10 mouse cellular contexts compared by ENCODE assay signal in genomic region chr10:127671276-127671675, GRCm38 (mm10). TPM values are rescaled to one million over a fixed set of nuclear protein-coding genes. Genes with fewer than 3 reads are reported as not detected.
DNase-seq lines count a peak whose midpoint lies in the region; ATAC-seq and TF ChIP-seq lines count a peak whose summit lies in the region.
"Had no signal": no experiment of that assay in that cellular context is flagged by ENCODE, and none has a peak within 500 bp of the region (broad histone marks: within the 10 kb centered on the region; RNA-seq: fewer than 3 reads in every experiment).

No protein-coding gene starts in this region.

- intact Hi-C loops in heart, adult 2 months (cut with DNase I): no loop called here

- no peaks in the 10 kb centered on the region for H3K27me3 ChIP-seq in heart, adult 2 months (ENCODE audit: control insufficient read depth, insufficient read depth, low read length)
- H3K27me3 ChIP-seq in ES-Bruce4 (ENCODE audit: control insufficient read depth, insufficient read depth, low read length, poor library complexity, severe bottlenecking): no peaks in the 10 kb centered on the region
- H3K27me3 ChIP-seq in lung, postnatal 0 days (replicated peaks; ENCODE audit: insufficient read depth, low read length): no peaks in the 10 kb centered on the region

- DNase-seq in heart, adult 2 months: no peak
- no peak for DNase-seq in heart, adult 8-10 months (ENCODE audit: low spot score)
- peak; percentile 42 for DNase-seq in 3T3-L1 (ENCODE audit: low read depth, low spot score)
- no peak for DNase-seq in lung, postnatal 0 days (ENCODE audit: low spot score)
- no peak for DNase-seq in layer of hippocampus, adult 18-20 months (ENCODE audit: low spot score in 2 of 2)
- no peak for DNase-seq in layer of hippocampus, adult 9-10 months (ENCODE audit: low spot score)
- no peak for DNase-seq in left cerebral cortex, adult 11 months (ENCODE audit: low spot score)

- no peaks in the 10 kb centered on the region for H3K36me3 ChIP-seq in heart, adult 2 months (ENCODE audit: control insufficient read depth, insufficient read depth, low read length)
- H3K36me3 ChIP-seq in ES-Bruce4 (ENCODE audit: control insufficient read depth, insufficient read depth, low read length, poor library complexity, severe bottlenecking): no peaks in the 10 kb centered on the region
- H3K36me3 ChIP-seq in lung, postnatal 0 days (ENCODE audit: insufficient read depth, low read length): no peaks in the 10 kb centered on the region
- H3K36me3 ChIP-seq: liver, embryonic 15.5 days had no signal

- peak; percentile 73 for TF ChIP-seq CTCF in heart, adult 2 months (IDR thresholded peaks at IDR 0.05)
- TF ChIP-seq CTCF in ES-Bruce4 (IDR thresholded peaks at IDR 0.05; ENCODE audit: low read depth, low read length): peak; percentile 68
- peak; percentile 75 for TF ChIP-seq CTCF in lung, postnatal 0 days (IDR thresholded peaks at IDR 0.05)

- no peak for TF ChIP-seq EP300 in heart, adult 2 months (IDR thresholded peaks at IDR 0.05; ENCODE audit: insufficient read depth, low read depth, low read length)
- no peak for TF ChIP-seq EP300 in ES-Bruce4 (IDR thresholded peaks at IDR 0.05; ENCODE audit: insufficient read depth, low read depth, low read length)
- no peak for TF ChIP-seq EP300 in lung, postnatal 0 days (IDR thresholded peaks at IDR 0.05)

- H3K9ac ChIP-seq in heart, adult 2 months (ENCODE audit: low read depth, low read length): no peak overlapping the region
- H3K9ac ChIP-seq in ES-Bruce4 (ENCODE audit: low read depth, poor library complexity, severe bottlenecking): no peak overlapping the region
- H3K9ac ChIP-seq in lung, postnatal 0 days (replicated peaks; ENCODE audit: low read depth): no peak overlapping the region
- H3K9ac ChIP-seq: liver, embryonic 15.5 days had no signal

- H3K4me2 ChIP-seq in lung, postnatal 0 days (replicated peaks; ENCODE audit: low read depth, low read length): no peak overlapping the region
- H3K4me2 ChIP-seq: liver, embryonic 15.5 days had no signal

- H3K27ac ChIP-seq in heart, adult 2 months: no peak overlapping the region
- H3K27ac ChIP-seq in ES-Bruce4 (ENCODE audit: insufficient read depth, low read length): no peak overlapping the region
- no peak overlapping the region for H3K27ac ChIP-seq in lung, postnatal 0 days (ENCODE audit: low read length)
- H3K27ac ChIP-seq: liver, embryonic 15.5 days had no signal

- no peak for TF ChIP-seq POLR2A in heart, adult 2 months (IDR thresholded peaks at IDR 0.05; ENCODE audit: insufficient read depth, low read depth, low read length)
- TF ChIP-seq POLR2A in ES-Bruce4 (IDR thresholded peaks at IDR 0.05; ENCODE audit: insufficient read depth, low read length): no peak

- ATAC-seq in lung, postnatal 0 days: no peak

- peaks cover 2% of the 10 kb centered on the region for H3K4me1 ChIP-seq in heart, adult 2 months (ENCODE audit: control insufficient read depth, insufficient read depth, low read length)
- H3K4me1 ChIP-seq in ES-Bruce4 (ENCODE audit: control insufficient read depth, insufficient read depth, low read length): no peaks in the 10 kb centered on the region
- H3K4me1 ChIP-seq in lung, postnatal 0 days (ENCODE audit: insufficient read depth, low read depth, low read length): peaks cover 5% of the 10 kb centered on the region; the same call in 1 of the 2 replicates

- WGBS in heart, adult 2 months: 49% methylated on average over 2 of the region's 2 CpGs
- 40% methylated on average over 2 of the region's 2 CpGs for WGBS in lung, postnatal 0 days

- H3K4me3 ChIP-seq in heart, adult 2 months: no peak overlapping the region
- H3K4me3 ChIP-seq in ES-Bruce4 (ENCODE audit: low read depth, low read length): no peak overlapping the region
- H3K4me3 ChIP-seq in lung, postnatal 0 days (ENCODE audit: low read depth, low read length): no peak overlapping the region
- H3K4me3 ChIP-seq: liver, embryonic 15.5 days had no signal

- H3K79me2 ChIP-seq in heart, adult 2 months (replicated peaks; ENCODE audit: control insufficient read depth, insufficient read depth, low read length): no peaks in the 10 kb centered on the region

- no peaks in the 10 kb centered on the region for H3K9me3 ChIP-seq in ES-Bruce4 (replicated peaks; ENCODE audit: control insufficient read depth, insufficient read depth, low read length, poor library complexity, severe bottlenecking)
- H3K9me3 ChIP-seq in lung, postnatal 0 days (ENCODE audit: low read length): no peaks in the 10 kb centered on the region
- H3K9me3 ChIP-seq: liver, embryonic 15.5 days had no signal

RNA-seq across cellular contexts. Expression of gene Nab2, which starts 2.9 kb away (rescaled TPM):
- 1 to 10 TPM; 5.0 to 6.3 TPM for total RNA-seq in heart, adult 2 months (2021)
- polyA plus RNA-seq in heart, adult 2 months (2012; rRNA removed): 10.0 and 11.2 TPM in 2 replicates
- 10 to 100 TPM in 1 of 4 experiments, 1 to 10 TPM in 3; 5.0 to 10.3 (median 6.6) TPM for total RNA-seq in heart, adult 8-10 months (2022)
- 5.5 and 8.1 TPM in 2 replicates for polyA plus RNA-seq in ES-Bruce4 (2011; ENCODE audit: insufficient read depth, insufficient read length, low read depth, missing spikeins)
- polyA plus RNA-seq in lung, postnatal 0 days (2015; fragmentation: Nextera tagmentation; extraction: Ambion mirVana): 7.7 and 8.4 TPM in 2 replicates
- 10 to 100 TPM; 54.8 to 55.6 TPM for total RNA-seq in layer of hippocampus, adult 18-20 months (2021)

RNA-seq across cellular contexts. Expression of gene Nemp1, which starts 4.6 kb away (rescaled TPM):
- 1 to 10 TPM; 3.7 to 4.2 TPM for total RNA-seq in heart, adult 2 months (2021)
- polyA plus RNA-seq in heart, adult 2 months (2012; rRNA removed): 2.2 and 4.0 TPM in 2 replicates
- total RNA-seq in heart, adult 8-10 months (2022): 1 to 10 TPM; 3.0 to 5.1 (median 3.6) TPM
- 22.0 and 22.3 TPM in 2 replicates for polyA plus RNA-seq in ES-Bruce4 (2011; ENCODE audit: insufficient read depth, insufficient read length, low read depth, missing spikeins)
- 5.0 and 6.3 TPM in 2 replicates for polyA plus RNA-seq in lung, postnatal 0 days (2015; fragmentation: Nextera tagmentation; extraction: Ambion mirVana)
- total RNA-seq in layer of hippocampus, adult 18-20 months (2021): 1 to 10 TPM; 6.6 to 6.7 TPM

RNA-seq across cellular contexts. Expression of gene Stat6, which starts 28.5 kb away (rescaled TPM):
- total RNA-seq in heart, adult 2 months (2021): 10 to 100 TPM; 43.7 to 43.9 TPM
- polyA plus RNA-seq in heart, adult 2 months (2012; rRNA removed): 49.5 and 61.7 TPM in 2 replicates
- total RNA-seq in heart, adult 8-10 months (2022): 10 to 100 TPM; 38.4 to 43.7 (median 43.2) TPM
- 28.2 and 32.9 TPM in 2 replicates for polyA plus RNA-seq in ES-Bruce4 (2011; ENCODE audit: insufficient read depth, insufficient read length, low read depth, missing spikeins)
- polyA plus RNA-seq in lung, postnatal 0 days (2015; fragmentation: Nextera tagmentation; extraction: Ambion mirVana): 39.1 and 41.9 TPM in 2 replicates
- 1 to 10 TPM; 5.7 to 7.3 TPM for total RNA-seq in layer of hippocampus, adult 18-20 months (2021)

RNA-seq across cellular contexts. Expression of gene Myo1a, which starts 33.7 kb away (rescaled TPM):
- under 1 TPM in 1 of 2 experiments, not detected in 1; 0.08 TPM for total RNA-seq in heart, adult 2 months (2021)
- 0.04 and 0.12 TPM in 2 replicates for polyA plus RNA-seq in heart, adult 2 months (2012; rRNA removed)
- under 1 TPM in 1 of 4 experiments, not detected in 3; 0.08 TPM for total RNA-seq in heart, adult 8-10 months (2022)
- polyA plus RNA-seq in ES-Bruce4 (2011; ENCODE audit: insufficient read depth, insufficient read length, low read depth, missing spikeins): 0.34 and 0.72 TPM in 2 replicates
- polyA plus RNA-seq in lung, postnatal 0 days (2015; fragmentation: Nextera tagmentation; extraction: Ambion mirVana): 0.08 TPM in 2 replicates
- 1 to 10 TPM in 1 of 2 experiments, under 1 TPM in 1; 0.79 to 1.7 TPM for total RNA-seq in layer of hippocampus, adult 18-20 months (2021)
- total RNA-seq: hematopoietic stem cell, adult 5-6 weeks had no signal

RNA-seq across cellular contexts. Expression of gene Lrp1, which starts 50.3 kb away (rescaled TPM):
- total RNA-seq in heart, adult 2 months (2021): 10 to 100 TPM; 74.0 to 79.5 TPM
- 74.1 and 83.7 TPM in 2 replicates for polyA plus RNA-seq in heart, adult 2 months (2012; rRNA removed)
- total RNA-seq in heart, adult 8-10 months (2022): 10 to 100 TPM; 64.0 to 88.9 (median 74.0) TPM
- 36.3 and 41.3 TPM in 2 replicates for polyA plus RNA-seq in ES-Bruce4 (2011; ENCODE audit: insufficient read depth, insufficient read length, low read depth, missing spikeins)
- 71.0 and 75.4 TPM in 2 replicates for polyA plus RNA-seq in lung, postnatal 0 days (2015; fragmentation: Nextera tagmentation; extraction: Ambion mirVana)
- 100 to 1,000 TPM; 284 to 294 TPM for total RNA-seq in layer of hippocampus, adult 18-20 months (2021)

Comparison
In these comparisons a context has a peak if more than half of its experiments do, and no peak if none do; other contexts are left out.
1. RNA of gene Nab2, which starts 2.9 kb away (total RNA-seq): 54.8 to 55.6 TPM in layer of hippocampus, adult 18-20 months; 5.0 to 10.3 TPM in heart, adult 8-10 months and 5.0 to 6.3 TPM in heart, adult 2 months; every median in the first group is over 4 times any median in the second.
2. RNA of gene Stat6, which starts 28.5 kb away (total RNA-seq): 43.7 to 43.9 TPM in heart, adult 2 months and 38.4 to 43.7 TPM in heart, adult 8-10 months; 5.7 to 7.3 TPM in layer of hippocampus, adult 18-20 months; every median in the first group is over 4 times any median in the second.
3. Peak in every context shown above with its lines, with median percentiles within 50 percentile points of each other: CTCF ChIP-seq.